Mouse (Mus musculus) testis, postnatal 10 days (tissue): ENCODE data around the gene Aldh4a1.

Source experiments
- DNase-seq: peaks from one replicate; pipeline ENCODE4 v3.0.0; 2021; ENCODE audit warnings: low spot score

Aldh4a1 gene

GRCm38 (mm10) chr4:139683728-139684638 is 61.3 kb downstream of the Aldh4a1 start:
- DNase-seq, result peak; percentile 59

- DNase-seq, result peak; percentile 83
Measured at GRCm38 (mm10) chr4:139684639-139685017, 62.0 kb downstream of the Aldh4a1 start.

- DNase-seq, result no peak
Measured at GRCm38 (mm10) chr4:139688058-139688457, 65.4 kb downstream of the Aldh4a1 start.

- DNase-seq, result no peak
Measured at GRCm38 (mm10) chr4:139689627-139690269, 67.1 kb downstream of the Aldh4a1 start.

GRCm38 (mm10) chr4:139693315-139693714 is 70.6 kb downstream of the Aldh4a1 start:
- DNase-seq, result no peak

- no peak for DNase-seq
Measured at GRCm38 (mm10) chr4:139697755-139698154, 75.1 kb downstream of the Aldh4a1 start.

GRCm38 (mm10) chr4:139698602-139699001 is 75.9 kb downstream of the Aldh4a1 start:
- DNase-seq, result no peak
